Mouse (Mus musculus) limb, embryonic 13.5 days (tissue): Measurements from ENCODE around the gene C530008M17Rik. TPM values are rescaled to one million over a fixed set of nuclear protein-coding genes. Genes with fewer than 3 reads are reported as not detected.

Source experiments
- ATAC-seq: fragments of 200-750 bp; cut with Nextera tagmentation; 2 replicates; pipeline ENCODE4 v1.8.0; 2017; ENCODE audit warnings: low read depth, moderate number of reproducible peaks, moderate TSS enrichment; ENCODE audit not compliant: low FRiP score
- H3K27ac ChIP-seq: fragments of 300-500 bp; sonication (generic); 2 replicates; pipeline ENCODE4 v1.5.1; 2015; ENCODE audit warnings: inconsistent platforms, mild to moderate bottlenecking, moderate library complexity
- H3K27me3 ChIP-seq: fragments of 300-500 bp; sonication (generic); 2 replicates; pipeline ENCODE4 v1.6.1; 2015; ENCODE audit warnings: mild to moderate bottlenecking, inconsistent platforms
- H3K36me3 ChIP-seq: fragments of 300-500 bp; sonication (generic); 2 replicates; pipeline ENCODE4 v1.6.1; 2015; ENCODE audit warnings: inconsistent platforms, mild to moderate bottlenecking, moderate library complexity
- H3K4me1 ChIP-seq: fragments of 300-500 bp; sonication (generic); 2 replicates; pipeline ENCODE4 v1.6.1; 2015; ENCODE audit warnings: inconsistent platforms
- H3K4me2 ChIP-seq: fragments of 300-500 bp; sonication (generic); replicated peaks from 2 replicates; pipeline ENCODE4 v1.6.1; 2015; ENCODE audit warnings: inconsistent platforms, mild to moderate bottlenecking, moderate library complexity
- H3K4me3 ChIP-seq: fragments of 300-500 bp; sonication (generic); 2 replicates; pipeline ENCODE4 v1.5.1; 2015; ENCODE audit warnings: moderate library complexity, mild to moderate bottlenecking, inconsistent platforms
- H3K9ac ChIP-seq: fragments of 300-500 bp; sonication (generic); 2 replicates; pipeline ENCODE4 v1.6.1; 2015; ENCODE audit warnings: mild to moderate bottlenecking, inconsistent platforms
- H3K9me3 ChIP-seq: fragments of 300-500 bp; sonication (generic); 2 replicates; pipeline ENCODE4 v1.6.1; 2016; ENCODE audit warnings: inconsistent platforms
- WGBS: fragments of 180-500 bp; shearing (Covaris S2); methylation state at CpG from one replicate; pipeline ENCODE4 v1.1.7; 2015; 5-methylcytosine and 5-hydroxymethylcytosine counted together
- polyA plus RNA-seq: library from polyadenylated mRNA; unstranded; fragments of >200 nt; fragmentation: Nextera tagmentation; extraction: Ambion mirVana; gene quantifications from 2 replicates; pipeline ENCODE4 v1.2.1, GENCODE M21; 2015

Gene C530008M17Rik
- polyA plus RNA-seq, result 19.9 and 24.2 TPM in 2 replicates

DNA sequence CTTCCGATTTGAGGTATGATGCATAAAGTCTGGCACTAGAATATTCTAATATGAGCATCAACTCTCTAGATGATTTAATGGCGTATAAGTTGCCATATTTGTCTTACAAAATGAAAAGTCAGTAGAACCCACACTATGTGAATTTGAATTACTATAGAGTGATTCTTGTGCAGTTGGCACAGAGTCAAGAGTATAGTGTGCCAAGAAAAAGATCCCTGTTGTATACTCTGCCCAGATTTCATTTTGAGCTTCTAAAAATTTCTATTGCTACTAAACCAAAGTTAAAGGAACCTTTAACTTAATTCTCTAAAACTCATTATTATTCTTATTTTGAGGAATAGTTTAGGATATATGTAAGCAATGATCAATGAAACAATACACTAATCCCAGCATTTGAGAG lies at the start of gene C530008M17Rik:
TSS of gene C530008M17Rik (plus strand) at position 301 of the 400 bp plus-strand sequence.
- no peaks in the 10 kb centered on the region for H3K36me3 ChIP-seq
- peak within 1 kb of the TSS; percentile 82 for H3K4me3 ChIP-seq
- 85% methylated on average over 2 of the region's 2 CpGs for WGBS
- H3K27ac ChIP-seq, result 0 out of 2 replicates have a peak within 1 kb of the TSS, but pooled peaks have one; percentile 87
- H3K27me3 ChIP-seq, result no peaks in the 10 kb centered on the region
- H3K9ac ChIP-seq, result peak within 1 kb of the TSS; percentile 93
- ATAC-seq, result no peak
- peaks cover 14% of the 10 kb centered on the region for H3K4me1 ChIP-seq
- no peaks in the 10 kb centered on the region for H3K9me3 ChIP-seq
- peak within 1 kb of the TSS; percentile 89 for H3K4me2 ChIP-seq

DNA sequence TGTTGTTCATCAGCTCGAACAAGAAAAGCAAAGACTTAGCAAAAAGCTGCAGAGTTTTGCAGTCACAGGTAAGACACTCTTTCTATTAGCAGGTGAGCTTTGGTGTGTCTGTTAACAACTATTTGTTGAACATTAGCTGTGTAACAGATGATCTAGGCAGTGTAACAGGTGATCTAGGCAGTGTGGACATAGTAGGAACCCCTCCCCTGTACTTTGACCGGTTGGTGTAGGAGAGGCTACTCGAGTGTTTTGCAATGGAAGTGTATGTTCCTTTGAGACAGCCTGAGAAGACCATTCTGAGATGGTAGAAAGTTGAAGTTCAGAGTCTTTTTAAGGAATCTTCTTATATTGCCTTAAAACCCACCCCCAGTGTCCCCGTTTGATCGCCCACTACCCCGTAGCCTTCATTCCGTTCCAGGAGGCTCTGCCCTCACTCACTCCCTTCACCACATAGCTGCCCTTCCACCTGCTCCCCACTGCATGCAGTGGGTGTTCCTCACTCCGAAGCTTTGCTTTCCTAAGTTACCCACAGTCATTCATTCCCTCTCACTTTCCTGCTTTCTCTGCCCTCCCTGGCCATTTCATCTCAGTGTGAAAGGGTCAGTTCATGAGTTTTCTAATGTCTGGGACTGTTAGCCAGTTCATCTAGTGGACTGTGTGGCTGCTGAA lies 46.5 kb upstream of the C530008M17Rik start:
- H3K27me3 ChIP-seq, result no peaks in the 10 kb centered on the region
- no peak overlapping the region for H3K27ac ChIP-seq
- no peaks in the 10 kb centered on the region for H3K9me3 ChIP-seq
- no peak overlapping the region for H3K4me3 ChIP-seq
- H3K9ac ChIP-seq, result no peak overlapping the region
- H3K4me2 ChIP-seq, result no peak overlapping the region
- H3K36me3 ChIP-seq, result peaks cover 77% of the 10 kb centered on the region
- WGBS, result 93% methylated on average over 8 of the region's 8 CpGs
- no peak for ATAC-seq
- no peaks in the 10 kb centered on the region for H3K4me1 ChIP-seq

DNA sequence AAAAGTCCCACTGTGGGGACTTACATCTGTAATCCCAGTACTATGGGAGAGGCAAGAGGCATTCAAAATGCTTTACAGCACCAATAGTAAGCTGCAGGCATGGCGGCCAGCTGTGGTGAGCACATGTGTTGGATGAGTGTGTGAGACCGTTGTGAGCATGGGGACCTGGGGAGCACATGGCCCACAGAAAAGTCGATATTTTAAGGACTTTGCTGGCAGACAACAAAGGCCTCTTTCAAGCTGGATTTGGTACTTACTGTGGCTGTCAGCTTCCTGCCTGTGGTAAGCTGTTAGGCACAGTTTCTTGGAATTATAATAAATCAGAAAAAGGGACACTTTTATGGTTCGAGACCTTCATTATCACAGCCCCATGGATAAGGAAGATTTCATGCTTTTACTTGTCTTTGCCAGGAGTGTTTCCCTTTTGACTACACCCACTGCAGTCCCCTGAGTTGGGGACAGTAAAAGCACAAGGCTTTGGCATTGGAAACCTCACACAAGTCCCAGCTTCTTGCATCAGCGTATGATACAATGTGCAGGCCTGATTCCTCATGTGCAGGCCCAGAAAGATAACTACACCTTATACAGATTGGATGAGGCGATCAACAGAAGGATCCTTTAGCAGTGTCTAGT lies 43.3 kb upstream of the C530008M17Rik start:
- H3K4me3 ChIP-seq, result no peak overlapping the region
- H3K4me2 ChIP-seq, result no peak overlapping the region
- 68% methylated on average over 6 of the region's 6 CpGs for WGBS
- no peak for ATAC-seq
- no peaks in the 10 kb centered on the region for H3K27me3 ChIP-seq
- H3K9ac ChIP-seq, result no peak overlapping the region
- H3K27ac ChIP-seq, result 0 out of 2 replicates have a peak overlapping the region, but pooled peaks have one; percentile 15
- no peaks in the 10 kb centered on the region for H3K9me3 ChIP-seq
- H3K36me3 ChIP-seq, result peaks cover 73% of the 10 kb centered on the region
- H3K4me1 ChIP-seq, result no peaks in the 10 kb centered on the region

DNA sequence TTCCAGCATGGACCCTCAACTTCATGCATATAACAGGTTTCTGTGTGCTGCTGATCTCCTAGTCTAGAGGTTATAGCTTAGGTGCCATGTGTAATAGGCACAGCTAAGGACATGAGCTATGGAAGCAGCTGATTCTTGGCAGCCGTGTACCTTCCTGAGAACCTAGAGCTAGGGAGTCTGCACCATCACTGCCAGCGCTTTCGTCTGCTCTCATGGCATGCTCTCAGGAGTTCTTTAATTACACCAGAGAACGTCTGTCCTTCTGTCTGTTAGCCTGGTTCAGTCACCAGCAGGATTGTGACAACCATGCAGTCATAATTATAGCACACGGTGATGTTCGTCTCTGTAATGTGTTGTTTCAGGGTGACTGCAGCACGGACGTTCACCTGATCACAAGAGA lies 41.0 kb upstream of the C530008M17Rik start:
- Histone ChIP-seq H3K4me3 (no peak overlapping the region), H3K4me2 (no peak overlapping the region), H3K9me3 (no peaks in the 10 kb centered on the region), H3K4me1 (no peaks in the 10 kb centered on the region), H3K36me3 (peaks cover 79% of the 10 kb centered on the region), H3K9ac (no peak overlapping the region), H3K27me3 (no peaks in the 10 kb centered on the region), H3K27ac (no peak overlapping the region)
- 90% methylated on average over 8 of the region's 8 CpGs for WGBS
- ATAC-seq, result no peak

DNA sequence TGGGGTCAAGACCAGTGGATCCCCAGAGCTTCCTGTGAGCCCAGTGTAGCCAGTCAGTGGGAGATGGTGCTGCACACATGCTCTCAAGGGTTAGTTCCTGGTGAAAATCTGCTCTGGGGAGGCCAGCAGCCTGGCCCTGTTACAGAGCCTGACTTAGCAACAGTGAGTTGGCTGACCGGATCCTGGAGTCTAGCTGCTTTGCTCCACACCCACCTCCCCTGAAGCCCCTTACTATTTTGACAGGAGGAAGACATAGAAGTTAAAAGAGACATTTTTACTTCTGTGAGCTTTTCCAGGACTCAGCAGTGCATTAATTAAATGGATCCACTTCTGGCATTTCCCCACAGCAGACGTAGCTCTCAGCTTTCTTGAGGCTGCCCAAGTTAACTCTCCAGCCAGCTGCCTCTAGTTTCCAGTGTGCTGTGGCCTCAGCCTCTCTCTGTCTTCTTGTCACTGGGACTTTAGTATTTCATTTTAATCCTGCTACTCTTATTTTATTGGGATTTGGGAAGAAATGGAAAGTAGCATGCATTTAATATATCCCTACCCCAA lies 40.0 kb upstream of the C530008M17Rik start:
- no peaks in the 10 kb centered on the region for H3K4me1 ChIP-seq
- no peak overlapping the region for H3K4me2 ChIP-seq
- H3K4me3 ChIP-seq, result no peak overlapping the region
- H3K36me3 ChIP-seq, result peaks cover 70% of the 10 kb centered on the region
- WGBS, result 73% methylated on average over 2 of the region's 2 CpGs
- H3K27me3 ChIP-seq, result no peaks in the 10 kb centered on the region
- H3K9me3 ChIP-seq, result no peaks in the 10 kb centered on the region
- no peak overlapping the region for H3K27ac ChIP-seq
- ATAC-seq, result no peak
- no peak overlapping the region for H3K9ac ChIP-seq

DNA sequence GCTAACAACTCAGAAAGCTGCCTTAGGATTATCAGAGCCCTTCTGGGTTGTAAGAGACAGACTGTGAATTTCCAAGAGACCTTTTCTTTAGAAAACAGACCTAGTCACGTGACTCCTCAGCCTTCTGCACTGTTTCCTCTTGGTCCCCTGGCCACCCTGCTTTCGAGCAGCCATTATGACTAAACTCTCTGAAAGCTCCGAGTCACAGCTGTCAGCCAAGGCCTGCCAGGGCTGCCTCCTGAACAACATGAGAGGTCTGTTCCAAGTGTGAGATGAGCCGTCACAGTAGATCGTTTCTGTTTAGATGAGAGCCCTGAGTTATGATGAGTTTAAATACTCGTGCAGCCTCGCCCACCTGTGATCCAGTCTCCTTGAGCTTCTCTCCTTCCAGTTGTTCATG lies 37.6 kb upstream of the C530008M17Rik start:
- no peak overlapping the region for H3K4me3 ChIP-seq
- no peaks in the 10 kb centered on the region for H3K27me3 ChIP-seq
- H3K9ac ChIP-seq, result no peak overlapping the region
- H3K36me3 ChIP-seq, result peaks cover 71% of the 10 kb centered on the region
- WGBS, result 85% methylated on average over 7 of the region's 7 CpGs
- no peak overlapping the region for H3K27ac ChIP-seq
- no peak overlapping the region for H3K4me2 ChIP-seq
- H3K9me3 ChIP-seq, result no peaks in the 10 kb centered on the region
- H3K4me1 ChIP-seq, result no peaks in the 10 kb centered on the region
- no peak for ATAC-seq

DNA sequence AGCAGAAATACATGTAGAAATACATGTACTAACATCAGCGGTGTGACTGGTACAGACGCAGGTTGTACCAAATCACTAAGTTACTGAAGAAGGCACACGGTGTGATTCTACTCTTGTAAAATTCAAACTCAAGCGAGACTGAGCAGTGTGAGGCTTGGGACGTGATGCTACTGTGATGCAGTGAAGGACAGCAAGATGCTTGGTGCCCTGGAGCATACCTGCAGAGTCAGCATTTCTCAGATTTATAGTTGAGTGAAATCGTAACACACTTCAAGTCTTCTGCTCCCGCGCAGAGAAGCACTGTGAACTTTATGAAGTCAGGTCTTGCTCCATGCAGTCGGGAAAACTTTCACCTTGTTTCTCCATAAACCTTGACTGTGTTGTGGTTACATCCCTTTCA lies 32.6 kb upstream of the C530008M17Rik start:
- no peak overlapping the region for H3K27ac ChIP-seq
- peaks cover 60% of the 10 kb centered on the region for H3K36me3 ChIP-seq
- H3K4me1 ChIP-seq, result no peaks in the 10 kb centered on the region
- ATAC-seq, result no peak
- H3K9me3 ChIP-seq, result no peaks in the 10 kb centered on the region
- H3K4me3 ChIP-seq, result no peak overlapping the region
- H3K9ac ChIP-seq, result no peak overlapping the region
- H3K4me2 ChIP-seq, result no peak overlapping the region
- no peaks in the 10 kb centered on the region for H3K27me3 ChIP-seq
- 91% methylated on average over 9 of the region's 9 CpGs for whole genome bisulfite sequencing

DNA sequence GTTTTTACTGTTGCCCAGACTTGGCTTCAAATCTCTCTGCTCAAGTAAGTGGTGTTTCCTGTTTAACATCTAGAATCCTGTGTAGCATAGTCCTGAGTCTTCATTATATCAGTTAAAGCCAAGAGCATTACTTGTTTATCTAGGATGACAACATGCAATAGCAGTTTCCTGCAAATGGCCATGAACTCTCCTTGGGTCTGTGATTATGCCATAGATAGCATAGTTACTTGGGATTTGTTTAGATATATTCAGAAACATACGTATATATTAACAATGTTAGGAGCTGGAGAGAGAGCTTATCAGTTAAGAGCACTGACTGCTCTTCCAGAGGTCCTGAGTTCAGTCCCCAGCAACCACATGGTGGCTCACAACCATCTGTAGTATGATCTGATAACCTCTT lies 28.5 kb upstream of the C530008M17Rik start:
- ATAC-seq, result no peak
- Histone ChIP-seq H3K9ac (no peak overlapping the region), H3K4me2 (no peak overlapping the region), H3K27me3 (no peaks in the 10 kb centered on the region), H3K27ac (no peak overlapping the region), H3K4me1 (no peaks in the 10 kb centered on the region), H3K4me3 (no peak overlapping the region), H3K36me3 (peaks cover 60% of the 10 kb centered on the region), H3K9me3 (no peaks in the 10 kb centered on the region)
- whole genome bisulfite sequencing, result 90% methylated on average over 1 of the region's 1 CpGs

DNA sequence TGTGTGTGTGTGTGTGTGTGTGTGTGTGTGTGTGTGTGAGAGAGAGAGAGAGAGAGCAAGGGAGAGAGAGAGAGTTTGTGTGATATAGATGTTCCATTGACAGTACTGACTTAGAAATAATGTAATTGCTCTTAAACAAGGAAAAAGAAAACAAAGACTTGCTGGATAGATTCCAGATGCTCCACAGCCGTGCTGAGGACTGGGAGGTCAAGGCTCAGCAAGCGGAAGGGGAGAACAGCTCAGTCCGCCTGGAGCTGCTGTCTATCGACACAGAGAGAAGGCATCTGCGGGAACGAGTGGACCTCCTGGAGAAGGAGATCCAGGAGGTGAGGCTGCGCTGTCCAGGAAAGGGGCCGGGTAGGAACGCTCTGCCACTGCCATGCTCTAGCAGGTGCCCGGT lies 22.3 kb upstream of the C530008M17Rik start:
- Histone ChIP-seq H3K4me2 (no peak overlapping the region), H3K27me3 (no peaks in the 10 kb centered on the region), H3K9me3 (no peaks in the 10 kb centered on the region), H3K4me1 (no peaks in the 10 kb centered on the region), H3K27ac (no peak overlapping the region), H3K36me3 (peaks cover 76% of the 10 kb centered on the region), H3K9ac (no peak overlapping the region), H3K4me3 (no peak overlapping the region)
- WGBS, result 82% methylated on average over 10 of the region's 10 CpGs
- ATAC-seq, result no peak

DNA sequence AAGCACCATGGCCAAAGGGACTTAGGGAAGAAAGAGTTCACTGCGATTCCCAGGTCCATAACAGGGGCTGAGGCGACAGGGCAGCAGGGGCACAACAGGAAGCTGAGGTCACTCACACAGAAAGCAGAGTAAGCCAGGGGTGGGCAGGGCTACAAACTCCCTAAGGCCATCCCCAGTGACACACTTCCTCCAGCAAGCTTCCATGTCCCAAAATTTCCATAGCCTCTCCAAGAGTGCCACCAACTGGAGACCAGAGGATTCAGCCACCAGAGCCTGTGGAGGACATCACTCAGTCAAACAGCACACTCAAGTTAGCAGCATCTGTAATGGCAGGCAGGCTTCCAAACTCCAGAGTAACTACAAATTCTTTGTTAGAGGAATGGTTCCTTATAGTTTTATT lies 20.7 kb upstream of the C530008M17Rik start:
- no peak overlapping the region for H3K27ac ChIP-seq
- no peak for ATAC-seq
- 89% methylated on average over 2 of the region's 2 CpGs for WGBS
- H3K27me3 ChIP-seq, result no peaks in the 10 kb centered on the region
- H3K4me1 ChIP-seq, result no peaks in the 10 kb centered on the region
- H3K9ac ChIP-seq, result no peak overlapping the region
- H3K4me2 ChIP-seq, result no peak overlapping the region
- H3K9me3 ChIP-seq, result no peaks in the 10 kb centered on the region
- no peak overlapping the region for H3K4me3 ChIP-seq
- H3K36me3 ChIP-seq, result peaks cover 81% of the 10 kb centered on the region

DNA sequence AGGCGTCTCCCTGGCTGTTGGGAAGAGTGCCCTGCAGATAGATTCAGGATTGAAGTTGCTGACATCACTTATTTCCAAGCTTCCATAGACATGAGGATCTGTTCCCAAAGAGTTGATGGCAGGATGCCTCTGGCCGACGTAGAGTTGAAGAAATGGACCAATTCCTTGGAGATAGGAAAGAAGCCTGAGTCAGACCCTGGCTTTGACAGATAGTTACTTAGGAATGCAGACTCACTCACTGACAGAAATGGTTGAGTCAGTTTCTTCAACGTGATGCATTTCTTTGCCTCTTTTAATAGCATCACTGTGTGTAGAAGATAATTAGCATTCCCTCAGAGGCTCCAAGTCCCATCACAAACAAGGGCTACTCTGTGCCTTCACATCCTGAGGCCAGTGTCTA lies 14.2 kb upstream of the C530008M17Rik start:
- Histone ChIP-seq H3K4me3 (no peak overlapping the region), H3K27me3 (no peaks in the 10 kb centered on the region), H3K9ac (no peak overlapping the region), H3K36me3 (peaks cover 71% of the 10 kb centered on the region), H3K27ac (no peak overlapping the region), H3K4me1 (no peaks in the 10 kb centered on the region), H3K9me3 (no peaks in the 10 kb centered on the region), H3K4me2 (no peak overlapping the region)
- no peak for ATAC-seq
- WGBS, result 94% methylated on average over 4 of the region's 4 CpGs

DNA sequence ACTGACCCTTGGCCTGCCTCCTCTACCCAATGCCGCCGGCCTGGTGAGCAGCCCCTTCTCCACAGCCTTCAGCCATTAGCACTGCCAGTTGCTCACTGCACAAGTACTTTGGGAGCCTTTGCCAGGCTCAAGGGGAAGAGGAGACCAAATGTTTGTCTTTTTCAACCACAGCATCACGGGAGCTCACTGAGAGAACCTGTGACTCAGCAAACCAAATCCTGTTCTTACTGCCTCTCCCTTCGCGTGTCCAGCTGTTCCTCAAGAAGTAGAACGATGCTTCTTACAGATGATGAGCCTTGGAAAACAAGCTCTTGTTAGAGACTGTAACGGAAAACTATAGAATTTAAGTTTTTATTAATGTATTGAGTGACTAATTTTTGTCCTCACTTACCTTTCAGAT lies 12.1 kb upstream of the C530008M17Rik start:
- Histone ChIP-seq H3K9ac (no peak overlapping the region), H3K9me3 (no peaks in the 10 kb centered on the region), H3K27ac (no peak overlapping the region), H3K36me3 (peaks cover 58% of the 10 kb centered on the region), H3K4me1 (no peaks in the 10 kb centered on the region), H3K27me3 (no peaks in the 10 kb centered on the region), H3K4me3 (no peak overlapping the region), H3K4me2 (no peak overlapping the region)
- 89% methylated on average over 7 of the region's 7 CpGs for WGBS
- ATAC-seq, result no peak
